8 mouse cellular contexts compared by ENCODE assay signal in the genomic region with DNA sequence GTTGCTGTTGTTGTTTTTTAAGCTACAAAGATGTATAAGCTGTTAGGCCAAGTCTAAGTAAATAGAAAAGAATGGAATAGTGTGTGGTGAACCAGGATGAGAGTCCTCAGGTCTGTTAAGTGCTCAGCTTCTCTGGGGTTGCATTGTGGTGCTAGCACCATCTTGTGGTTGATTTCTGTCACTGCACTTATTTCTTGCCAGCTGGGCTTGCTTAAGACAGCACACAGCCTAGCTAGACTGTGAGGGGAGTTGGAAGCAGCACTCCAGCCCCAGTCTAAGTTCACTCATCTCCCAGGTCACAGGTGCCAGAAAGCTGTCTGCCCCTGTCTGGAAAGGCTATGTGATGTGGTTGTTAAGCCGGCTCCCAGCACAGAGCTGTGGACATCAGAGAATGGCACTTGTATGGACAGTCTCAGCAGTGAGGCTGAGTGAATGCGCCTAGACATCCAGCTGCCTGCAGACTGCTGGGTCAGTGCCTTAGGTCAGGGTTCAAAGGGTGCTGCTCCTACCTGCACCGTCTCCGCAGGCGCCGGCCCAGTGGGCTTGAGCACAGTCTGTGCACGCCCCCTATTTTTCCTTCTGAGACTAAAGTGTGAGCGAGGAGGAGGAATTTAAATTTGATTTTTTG. TPM values are rescaled to one million over a fixed set of nuclear protein-coding genes. Genes with fewer than 3 reads are reported as not detected.
A peak's percentile ranks its signal among the peaks of the same experiment; 100 is the strongest.
DNase-seq lines count a peak whose midpoint lies in the region; ATAC-seq and TF ChIP-seq lines count a peak whose summit lies in the region.

No protein-coding gene starts in this region.

- no peak overlapping the region for H3K4me2 ChIP-seq in forebrain, embryonic 14.5 days (ENCODE audit: low read length)
- no peak overlapping the region for H3K4me2 ChIP-seq in liver, embryonic 16.5 days (ENCODE audit: low read depth, low read length)
- no peak overlapping the region for H3K4me2 ChIP-seq in neural tube, embryonic 14.5 days (ENCODE audit: low read depth, low read length)

- H3K4me3 ChIP-seq in forebrain, embryonic 14.5 days (ENCODE audit: low read depth, low read length): no peak overlapping the region
- H3K4me3 ChIP-seq in liver, embryonic 16.5 days (ENCODE audit: low read depth, low read length): no peak overlapping the region
- H3K4me3 ChIP-seq in neural tube, embryonic 14.5 days (ENCODE audit: low read depth, low read length): no peak overlapping the region
- no peak overlapping the region for H3K4me3 ChIP-seq in thymus, adult 2 months (ENCODE audit: control insufficient read depth, insufficient read depth, low read length)

- TF ChIP-seq POLR2A in thymus, adult 2 months (IDR thresholded peaks at IDR 0.05; ENCODE audit: control insufficient read depth, extremely low read depth, insufficient read depth, low read length, poor library complexity): no peak

- no peak overlapping the region for H3K27ac ChIP-seq in forebrain, embryonic 14.5 days (ENCODE audit: low read depth, low read length)
- H3K27ac ChIP-seq in liver, embryonic 16.5 days (ENCODE audit: low read length): no peak overlapping the region
- no peak overlapping the region for H3K27ac ChIP-seq in neural tube, embryonic 14.5 days (ENCODE audit: low read depth, low read length)
- no peak overlapping the region for H3K27ac ChIP-seq in thymus, adult 2 months (ENCODE audit: control insufficient read depth, insufficient read depth, low read length)

- peaks cover 25% of the 10 kb centered on the region; the same call in 1 of the 2 replicates for H3K36me3 ChIP-seq in forebrain, embryonic 14.5 days (ENCODE audit: control insufficient read depth, insufficient read depth, low read length)
- no peaks in the 10 kb centered on the region; the same call in 1 of the 2 replicates for H3K36me3 ChIP-seq in liver, embryonic 16.5 days (ENCODE audit: control insufficient read depth, insufficient read depth)
- no peaks in the 10 kb centered on the region for H3K36me3 ChIP-seq in neural tube, embryonic 14.5 days (ENCODE audit: control insufficient read depth, insufficient read depth, low read length)
- peaks cover 10% of the 10 kb centered on the region; the same call in 1 of the 2 replicates for H3K36me3 ChIP-seq in thymus, adult 2 months (ENCODE audit: control insufficient read depth, insufficient read depth, low read length)

- 0 out of 2 replicates have a peak, but pooled peaks cover 3% of the 10 kb centered on the region for H3K27me3 ChIP-seq in forebrain, embryonic 14.5 days (replicated peaks; ENCODE audit: control insufficient read depth, insufficient read depth, low read length)
- H3K27me3 ChIP-seq in liver, embryonic 16.5 days (ENCODE audit: control insufficient read depth, insufficient read depth, low read depth, low read length): no peaks in the 10 kb centered on the region
- no peaks in the 10 kb centered on the region for H3K27me3 ChIP-seq in neural tube, embryonic 14.5 days (ENCODE audit: control insufficient read depth, insufficient read depth, low read length)
- H3K27me3 ChIP-seq in thymus, adult 2 months (ENCODE audit: control insufficient read depth, insufficient read depth, low read length): no peaks in the 10 kb centered on the region

- 91% methylated on average over 8 of the region's 8 CpGs for WGBS in forebrain, embryonic 14.5 days
- WGBS in liver, embryonic 16.5 days (ENCODE audit: insufficient replicate concordance): 86% methylated on average over 8 of the region's 8 CpGs
- WGBS in neural tube, embryonic 14.5 days: 98% methylated on average over 8 of the region's 8 CpGs
- WGBS in thymus, adult 2 months: 97% methylated on average over 8 of the region's 8 CpGs

- peak; percentile 82 for DNase-seq in ES-CJ7 (ENCODE audit: low read depth, low spot score)
- peak; percentile 87 for DNase-seq in forebrain, embryonic 14.5 days (ENCODE audit: low spot score)
- DNase-seq in heart, postnatal 25 days (ENCODE audit: low spot score): peak; percentile 13
- DNase-seq in layer of hippocampus, adult 11-12 months (ENCODE audit: low spot score): peak; percentile 85
- DNase-seq in thymus, adult 2 months: peak; percentile 64

- H3K4me1 ChIP-seq in forebrain, embryonic 14.5 days (ENCODE audit: control insufficient read depth, insufficient read depth, low read length): no peaks in the 10 kb centered on the region
- H3K4me1 ChIP-seq in liver, embryonic 16.5 days (ENCODE audit: control insufficient read depth, low read depth, low read length): no peaks in the 10 kb centered on the region
- no peaks in the 10 kb centered on the region; the same call in 1 of the 2 replicates for H3K4me1 ChIP-seq in neural tube, embryonic 14.5 days (ENCODE audit: control insufficient read depth, insufficient read depth, low read length)
- no peaks in the 10 kb centered on the region for H3K4me1 ChIP-seq in thymus, adult 2 months (replicated peaks; ENCODE audit: control insufficient read depth, insufficient read depth, low read length)

- no peaks in the 10 kb centered on the region for H3K9me3 ChIP-seq in forebrain, embryonic 14.5 days (replicated peaks; ENCODE audit: control insufficient read depth, low read length)
- no peaks in the 10 kb centered on the region for H3K9me3 ChIP-seq in liver, embryonic 16.5 days (replicated peaks; ENCODE audit: control insufficient read depth, low read length)
- no peaks in the 10 kb centered on the region for H3K9me3 ChIP-seq in neural tube, embryonic 14.5 days (ENCODE audit: control insufficient read depth, low read length)

- H3K9ac ChIP-seq in forebrain, embryonic 14.5 days (ENCODE audit: low read length): no peak overlapping the region
- no peak overlapping the region for H3K9ac ChIP-seq in liver, embryonic 16.5 days (ENCODE audit: low read depth, low read length)
- H3K9ac ChIP-seq in neural tube, embryonic 14.5 days (replicated peaks; ENCODE audit: low read depth, low read length): no peak overlapping the region

- TF ChIP-seq CTCF in thymus, adult 2 months (IDR thresholded peaks at IDR 0.05; ENCODE audit: borderline replicate concordance, control insufficient read depth, extremely low read depth, insufficient read depth, low read length, poor library complexity): 0 out of 2 replicates have a peak, but pooled peaks have one; percentile 44

- intact Hi-C loops in heart, postnatal 25 days (cut with DNase I): loop anchor here (10.0 kb wide), 2 partner anchors 412 to 562 kb away; partner anchors contain the start of gene Tcf7l2

- ATAC-seq in cerebellum, adult (ENCODE audit: insufficient number of reproducible peaks, low FRiP score, low TSS enrichment): peak; percentile 80
- peak; percentile 90 for ATAC-seq in forebrain, embryonic 14.5 days
- peak; percentile 50 for ATAC-seq in liver, embryonic 16.5 days (ENCODE audit: low read depth)
- peak; percentile 75; the same call in 1 of the 2 replicates for ATAC-seq in neural tube, embryonic 14.5 days (ENCODE audit: low read depth)

RNA-seq across cellular contexts. Expression of gene Vti1a, which starts 16.7 kb away (rescaled TPM):
- 22.8 and 26.9 TPM in 2 replicates for polyA plus RNA-seq in forebrain, embryonic 14.5 days (2014; fragmentation: Nextera tagmentation; extraction: Ambion mirVana)
- 10 to 100 TPM; 14.0 to 16.5 TPM for total RNA-seq in heart, postnatal 25 days (2021)
- 12.3 and 12.8 TPM in 2 replicates for polyA plus RNA-seq in liver, embryonic 16.5 days (2015; fragmentation: Nextera tagmentation; extraction: Ambion mirVana)
- 33.4 and 35.7 TPM in 2 replicates for polyA plus RNA-seq in neural tube, embryonic 14.5 days (2014; fragmentation: Nextera tagmentation; extraction: Ambion mirVana)
- polyA plus RNA-seq in thymus, adult 2 months (2012; rRNA removed): 13.9 and 15.4 TPM in 2 replicates

RNA-seq across cellular contexts. Expression of gene Zdhhc6, which starts 16.9 kb away (rescaled TPM):
- polyA plus RNA-seq in forebrain, embryonic 14.5 days (2014; fragmentation: Nextera tagmentation; extraction: Ambion mirVana): 60.3 and 71.9 TPM in 2 replicates
- total RNA-seq in heart, postnatal 25 days (2021): 10 to 100 TPM; 19.1 to 19.3 TPM
- polyA plus RNA-seq in liver, embryonic 16.5 days (2015; fragmentation: Nextera tagmentation; extraction: Ambion mirVana): 46.9 and 48.5 TPM in 2 replicates
- 68.3 and 74.8 TPM in 2 replicates for polyA plus RNA-seq in neural tube, embryonic 14.5 days (2014; fragmentation: Nextera tagmentation; extraction: Ambion mirVana)
- 11.4 and 14.2 TPM in 2 replicates for polyA plus RNA-seq in thymus, adult 2 months (2012; rRNA removed)

Comparison
In these comparisons a context has a peak if more than half of its experiments do, and no peak if none do; other contexts are left out.
1. DNase-seq: peak in every context shown above with its lines; median percentile 87 in forebrain, embryonic 14.5 days; 85 in layer of hippocampus, adult 11-12 months; 82 in ES-CJ7; 64 in thymus, adult 2 months; 13 in heart, postnatal 25 days.